Mouse (Mus musculus): ENCODE data around the gene Sufu.

The Sufu gene

DNA sequence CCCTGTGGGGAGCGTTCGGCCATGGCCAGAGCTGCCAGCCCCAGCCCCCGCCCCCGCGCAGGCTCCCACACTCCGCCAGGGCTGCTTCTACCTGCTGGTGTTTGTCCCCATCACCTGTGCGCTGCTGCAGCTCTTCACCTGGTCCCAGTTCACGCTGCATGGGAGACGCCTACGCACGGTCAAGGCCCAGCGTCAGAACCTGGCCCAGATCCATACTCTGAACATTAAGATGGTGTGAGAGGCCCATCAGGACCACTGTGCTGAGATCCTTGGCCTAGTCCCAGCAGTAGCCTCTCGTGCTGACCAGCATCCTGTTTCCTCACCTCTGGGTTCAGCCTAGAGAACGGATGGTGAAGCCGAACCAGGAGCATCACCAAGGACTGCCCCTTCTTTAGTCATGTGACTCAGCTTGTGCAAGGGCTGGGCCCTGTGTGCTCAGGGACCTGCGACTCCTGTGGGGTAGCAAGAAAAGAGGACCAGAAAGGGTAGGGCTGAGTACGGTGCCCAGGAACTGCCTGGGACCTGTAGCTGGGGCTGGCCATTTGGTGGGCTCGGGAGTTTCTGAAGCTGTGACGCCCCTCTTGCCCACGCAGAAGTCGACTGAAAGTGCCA lies 22.1 kb upstream of the Sufu start:
- ChIA-PET CTCF (interaction anchor here in 1 of 4 experiments (0.6 kb wide), 1 partner anchor 136 kb away, joined by 8 read pairs; no protein-coding TSS in a partner anchor), POLR2A (interaction anchor here in 2 of 4 experiments (1.1 to 2.1 kb wide), 7 partner anchors 15 to 60 kb away, joined by 3 to 9 read pairs (median 5); partner anchors contain the start of gene Sufu (in 1 of the 2))

DNA sequence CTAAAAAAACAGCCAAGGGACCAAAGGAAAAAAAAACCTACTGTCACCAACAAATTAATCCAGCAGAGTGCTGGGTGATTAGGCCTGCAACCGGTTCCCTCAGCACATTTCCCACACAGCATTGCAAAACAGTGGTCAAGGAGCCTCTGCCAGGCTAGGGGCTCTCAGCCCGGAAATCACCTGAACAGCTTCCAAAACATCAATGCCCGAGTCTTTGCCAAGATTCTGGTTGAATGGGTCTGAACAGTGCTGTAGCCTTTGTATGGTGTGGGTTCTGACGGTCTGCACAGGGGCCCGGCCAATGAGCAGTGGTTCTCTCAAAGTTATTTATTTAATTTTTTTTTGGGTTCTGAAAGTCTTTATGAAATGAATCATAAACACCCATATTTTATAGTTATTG lies 21.2 kb upstream of the Sufu start:
- POLR2A ChIA-PET = interaction anchor here in 3 of 4 experiments (0.6 to 2.1 kb wide), 16 partner anchors 10 to 293 kb away, joined by 3 to 9 read pairs (median 4); partner anchors contain the start of gene Sufu (in 1 of the 3)
- CTCF ChIA-PET = interaction anchor here in 3 of 4 experiments (0.6 kb wide), 3 partner anchors 17 to 559 kb away, joined by 3 to 5 read pairs (median 4); no protein-coding TSS in a partner anchor

DNA sequence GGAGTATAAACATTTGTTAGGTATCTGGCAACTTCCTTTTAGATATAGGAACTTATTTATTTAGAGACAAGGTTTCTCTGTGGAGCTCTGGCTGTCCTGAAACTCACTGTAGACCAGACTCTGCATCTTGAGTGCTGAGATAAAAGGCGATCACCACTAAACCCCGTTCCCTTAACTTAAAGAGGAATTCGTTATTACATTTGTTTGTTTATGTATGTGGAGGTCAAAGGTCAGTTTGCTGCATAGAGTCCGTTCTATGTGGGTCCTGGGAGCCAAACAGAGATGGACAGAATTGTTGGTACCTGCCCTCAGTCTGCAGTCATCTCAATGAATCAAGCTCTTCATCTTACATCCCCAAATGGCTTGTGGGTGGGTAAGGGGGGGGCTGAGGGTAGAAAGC lies 20.8 kb upstream of the Sufu start:
- POLR2A ChIA-PET = interaction anchor here in 3 of 4 experiments (0.6 to 2.1 kb wide), 12 partner anchors 10 to 294 kb away, joined by 3 to 9 read pairs (median 4); partner anchors contain the start of gene Sufu (in 1 of the 3)

DNA sequence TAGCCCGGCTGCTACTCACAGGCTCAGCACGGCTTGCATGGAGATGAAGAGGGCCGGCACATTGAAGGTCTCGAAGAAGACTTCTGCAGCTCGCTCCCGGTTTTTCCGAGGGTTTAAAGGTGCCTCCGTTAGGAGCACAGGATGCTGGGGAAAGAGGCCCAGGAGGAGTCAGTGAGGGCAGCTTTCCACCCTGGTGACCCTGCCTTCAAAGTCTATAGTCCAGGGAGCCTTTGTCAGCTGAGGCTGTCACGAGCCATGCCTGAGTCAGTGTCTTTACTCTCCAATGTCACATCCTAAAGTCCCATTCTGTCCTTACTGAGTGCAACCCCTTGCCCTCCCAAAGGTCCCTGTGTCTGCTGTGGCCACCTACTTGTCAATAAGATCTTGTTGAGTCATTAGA lies 14.4 kb upstream of the Sufu start:
- POLR2A ChIA-PET = interaction anchor here in 2 of 4 experiments (0.7 to 1.6 kb wide), 5 partner anchors 10 to 52 kb away, joined by 3 to 5 read pairs (median 3); partner anchors contain the start of gene Sufu (in 1 of the 2)
- CTCF ChIA-PET = interaction anchor here (0.5 to 1.8 kb wide), 7 partner anchors 10 to 993 kb away, joined by 3 to 5 read pairs (median 3); partner anchors contain the start of gene Sufu (in 2 of the 4)

More for the DNA sequence above, 20.8 kb upstream of the Sufu start:
- CTCF ChIA-PET = interaction anchor here in 2 of 4 experiments (0.6 kb wide), 2 partner anchors 45 to 559 kb away, joined by 4 to 5 read pairs; no protein-coding TSS in a partner anchor

DNA sequence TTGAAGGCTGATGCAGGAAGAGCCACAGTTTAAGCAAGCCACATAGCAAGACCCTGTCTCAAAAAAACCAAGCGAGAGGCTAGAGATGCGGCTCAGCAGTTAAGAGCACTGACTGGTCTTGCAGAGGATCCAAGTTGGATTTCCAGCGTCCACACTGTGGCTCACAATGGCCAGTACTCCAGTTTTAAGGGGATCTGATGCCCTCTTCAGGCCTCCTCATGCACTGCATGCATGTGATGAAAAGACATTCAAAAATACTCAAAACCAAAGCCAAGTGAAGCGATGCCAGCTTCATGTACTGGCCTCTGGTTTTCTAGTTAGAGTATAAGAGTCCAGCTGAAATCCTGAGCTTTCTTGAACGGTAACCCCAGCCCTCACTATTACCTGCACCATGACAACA lies 6.8 kb upstream of the Sufu start:
- CTCF ChIA-PET = interaction anchor here in 2 of 4 experiments (0.6 to 1.9 kb wide), 4 partner anchors 46 to 253 kb away, joined by 4 to 6 read pairs (median 4); partner anchors contain the start of gene Nfkb2 (in 1 of the 2)
- POLR2A ChIA-PET = interaction anchor here in 2 of 4 experiments (0.6 to 1.9 kb wide), 2 partner anchors 54 to 74 kb away, joined by 3 to 5 read pairs; no protein-coding TSS in a partner anchor

DNA sequence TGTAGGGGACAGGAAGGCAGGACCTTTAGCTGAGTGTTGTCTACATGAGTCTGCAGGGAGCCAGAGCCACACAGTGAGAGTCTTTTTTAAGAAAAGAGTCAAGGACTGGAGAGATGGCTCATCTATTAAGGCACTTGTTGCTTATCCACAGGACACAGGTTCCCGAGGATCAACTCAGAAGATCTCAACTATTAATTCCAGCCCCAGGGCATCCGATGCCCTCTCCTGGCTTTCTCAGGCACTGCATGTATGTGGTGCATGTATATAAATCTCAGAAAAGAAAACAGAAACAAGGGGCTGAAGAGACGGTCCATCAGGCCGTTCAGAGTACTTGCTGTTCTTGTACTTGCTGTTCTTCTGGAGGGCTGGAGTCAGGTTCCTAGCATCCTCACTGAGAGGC lies 4.7 kb upstream of the Sufu start:
- ChIA-PET CTCF (interaction anchor here (0.5 to 2.3 kb wide), 10 partner anchors 11 to 439 kb away, joined by 3 to 10 read pairs (median 3); partner anchors contain the start of gene Nfkb2 (in 1 of the 4)), POLR2A (interaction anchor here in 1 of 4 experiments (0.7 to 1.2 kb wide), 4 partner anchors 8 to 74 kb away, joined by 3 to 8 read pairs (median 4); no protein-coding TSS in a partner anchor)

DNA sequence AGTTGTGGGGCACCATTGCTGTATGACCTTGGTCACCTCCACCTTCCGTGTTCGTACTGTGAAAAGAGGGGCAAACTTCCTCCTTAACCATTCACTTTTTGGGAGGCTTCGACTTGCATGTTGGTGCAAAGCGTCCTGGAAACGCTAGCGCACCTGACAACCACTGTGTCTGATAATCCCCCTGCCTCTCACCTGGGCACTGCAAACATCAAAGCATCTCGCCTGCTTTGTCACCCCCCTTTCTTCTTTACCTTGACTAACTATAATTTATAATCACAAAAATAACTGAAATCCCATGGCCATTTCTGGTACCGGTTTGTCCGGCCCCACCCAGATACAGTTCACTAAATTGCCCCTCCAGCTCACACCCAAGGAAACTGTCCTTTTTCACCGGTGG lies 2.0 kb upstream of the Sufu start:
- POLR2A ChIA-PET = interaction anchor here in 3 of 4 experiments (0.6 to 1.5 kb wide), 25 partner anchors 10 to 696 kb away, joined by 3 to 11 read pairs (median 4); partner anchors contain the start of genes Arl3 (in 1 of the 3), Cuedc2 (in 1 of the 3), Fbxl15 (in 1 of the 3) and Pdcd11 (in 1 of the 3)
- CTCF ChIA-PET = interaction anchor here in 1 of 4 experiments (1.1 to 1.4 kb wide), 6 partner anchors 41 to 263 kb away, joined by 3 to 8 read pairs (median 4); partner anchors contain the start of gene Nfkb2

DNA sequence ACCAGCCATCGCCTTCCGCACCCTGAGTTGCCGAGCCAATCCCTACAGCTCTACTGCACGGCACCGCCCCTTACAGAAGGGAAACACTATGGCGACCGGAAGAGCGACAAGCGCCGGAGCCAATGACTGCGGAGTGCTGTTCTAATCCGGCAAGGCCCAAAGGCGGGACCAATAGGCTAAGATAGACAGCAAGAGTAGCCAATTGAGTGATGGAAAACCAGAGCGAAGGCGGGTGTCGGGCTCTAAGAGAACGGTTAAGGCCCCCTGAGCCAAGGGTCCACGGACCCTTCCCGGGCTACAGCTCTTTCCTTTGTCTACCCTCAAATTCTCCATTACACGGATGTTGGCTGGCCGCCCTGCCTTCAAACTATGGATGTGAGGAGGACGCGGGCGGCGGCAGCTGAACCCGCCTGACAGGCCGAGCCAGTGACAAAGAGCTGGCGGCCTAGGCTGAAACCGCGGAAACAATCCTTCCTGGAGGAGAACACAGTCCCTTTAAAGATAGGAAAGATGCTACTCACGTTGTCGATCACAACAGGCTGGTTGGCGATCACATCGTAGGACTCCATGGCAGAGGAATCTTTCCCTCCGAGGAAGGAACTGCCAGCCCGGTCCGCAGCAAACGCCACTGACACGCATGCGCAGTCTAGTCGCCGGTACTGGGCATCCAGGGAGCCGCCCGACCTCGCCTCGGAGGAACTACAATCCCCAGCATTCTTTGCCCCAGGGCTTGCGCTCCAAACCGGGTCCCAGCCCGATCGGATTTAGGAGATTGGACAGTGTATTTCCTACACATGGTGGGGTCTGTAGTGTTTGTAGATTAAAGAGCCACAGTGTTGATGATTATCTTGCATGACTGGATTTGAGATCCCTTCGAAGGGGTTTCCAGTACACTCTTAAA lies 1.3 kb upstream of the Sufu start, which contains the start of gene Actr1a:
Actr1a (minus strand) TSS at position 640 of the 901 bp plus-strand sequence.
- POLR2A ChIA-PET = interaction anchor here in 3 of 4 experiments (0.6 to 1.5 kb wide), 28 partner anchors 9 to 695 kb away, joined by 3 to 11 read pairs (median 4); partner anchors contain the start of genes Arl3 (in 1 of the 3), Cuedc2 (in 1 of the 3), Fbxl15 (in 1 of the 3) and Pdcd11 (in 1 of the 3)
- CTCF ChIA-PET = interaction anchor here in 2 of 4 experiments (0.6 to 1.4 kb wide), 7 partner anchors 40 to 263 kb away, joined by 3 to 8 read pairs (median 4); partner anchors contain the start of gene Nfkb2 (in 1 of the 2)

DNA sequence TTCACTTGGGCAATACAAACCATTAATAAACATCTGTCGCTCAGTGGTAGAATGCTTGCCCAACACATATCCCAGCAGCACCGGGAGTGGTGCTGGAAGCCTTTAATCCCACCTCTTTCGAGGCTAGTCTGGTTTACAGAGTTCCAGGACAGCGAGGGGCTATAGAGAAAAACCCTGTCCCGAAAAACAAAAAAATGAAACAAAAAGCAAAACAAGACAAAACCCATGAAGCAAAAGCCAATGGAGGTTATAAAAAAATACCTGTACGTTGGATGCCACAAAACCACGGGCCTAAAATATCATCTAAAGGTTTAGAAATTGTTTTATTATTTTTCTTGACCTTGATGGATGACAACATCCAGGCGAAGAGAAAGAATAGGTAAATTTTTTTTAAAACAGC lies 587 bp upstream of the Sufu start:
- ChIA-PET CTCF (interaction anchor here (0.6 to 2.2 kb wide), 74 partner anchors 10 to 772 kb away, joined by 3 to 19 read pairs (median 4); partner anchors contain the start of genes Cnnm2 (in 1 of the 4), Fbxl15 (in 1 of the 4), Gbf1 (in 1 of the 4) and Kcnip2 (in 1 of the 4)), POLR2A (interaction anchor here (0.6 to 4.0 kb wide), 84 partner anchors 10 to 695 kb away, joined by 3 to 22 read pairs (median 4); partner anchors contain the start of genes Nolc1 (in 3 of the 4), Fbxl15 (in 2 of the 4), Wbp1l (in 2 of the 4) and Cuedc2 (in 1 of the 4))

DNA sequence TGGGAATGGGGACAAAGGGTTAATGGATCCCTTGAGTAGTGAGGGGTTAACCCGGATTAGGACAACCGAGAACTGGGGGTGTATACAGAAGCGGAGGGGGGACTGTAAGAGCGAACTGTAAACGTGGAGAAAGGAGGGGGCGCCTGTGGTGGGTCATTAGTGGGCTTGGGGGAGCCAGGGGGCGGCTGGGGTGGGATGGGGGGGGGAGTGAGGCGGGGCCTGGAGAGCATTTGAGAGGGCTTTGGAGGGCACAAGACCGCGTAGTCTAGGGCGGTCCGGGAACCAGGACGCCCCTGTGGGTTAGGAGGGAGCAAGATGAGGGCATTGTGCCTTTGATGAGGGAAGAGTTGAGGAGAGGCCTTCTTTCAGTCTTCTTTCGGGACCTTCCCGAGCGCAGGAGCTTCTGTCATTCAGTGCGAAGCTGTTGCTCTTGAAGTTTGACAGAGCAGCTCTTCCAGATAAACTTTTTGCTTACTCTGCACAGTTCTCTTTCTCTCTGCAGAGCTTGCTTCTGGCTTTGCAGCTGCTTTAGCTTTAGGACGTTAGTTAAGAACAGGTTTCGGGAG lies 823 bp downstream of the Sufu start:
- ChIA-PET CTCF (interaction anchor here (0.6 to 2.2 kb wide), 35 partner anchors 14 to 311 kb away, joined by 3 to 19 read pairs (median 3); partner anchors contain the start of genes Cuedc2 (in 1 of the 4), Fbxl15 (in 1 of the 4), Mfsd13a (in 1 of the 4) and Nfkb2 (in 1 of the 4)), POLR2A (interaction anchor here (0.6 to 4.0 kb wide), 58 partner anchors 8 to 1369 kb away, joined by 3 to 22 read pairs (median 4); partner anchors contain the start of genes Fbxl15 (in 2 of the 4), Gbf1 (in 1 of the 4), Nolc1 (in 1 of the 4) and Wbp1l (in 1 of the 4))

DNA sequence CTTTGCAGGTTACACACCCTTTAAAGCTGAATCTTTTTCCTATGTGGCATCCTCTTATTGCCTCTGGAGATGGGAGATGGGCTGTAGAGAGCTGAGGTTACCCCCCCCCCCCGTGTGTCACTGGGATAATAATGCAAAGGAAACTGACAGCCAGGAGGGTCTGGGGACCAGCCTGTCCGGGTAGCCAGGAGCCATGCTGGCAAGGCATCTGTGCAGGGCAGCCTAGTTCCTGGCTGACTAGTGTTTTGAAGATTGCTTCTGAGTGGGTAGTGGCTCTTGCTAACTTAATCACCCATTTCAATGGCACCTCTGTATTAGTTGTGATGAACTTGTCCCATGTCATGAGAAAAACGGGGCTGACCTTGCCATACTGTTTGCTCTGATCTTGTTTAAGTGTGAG lies 1.7 kb downstream of the Sufu start:
- CTCF ChIA-PET = interaction anchor here in 1 of 4 experiments (0.6 kb wide), 1 partner anchor 78 kb away, joined by 3 read pairs; no protein-coding TSS in a partner anchor
- POLR2A ChIA-PET = interaction anchor here in 2 of 4 experiments (1.2 to 4.0 kb wide), 6 partner anchors 7 to 166 kb away, joined by 3 to 22 read pairs (median 11); no protein-coding TSS in a partner anchor

DNA sequence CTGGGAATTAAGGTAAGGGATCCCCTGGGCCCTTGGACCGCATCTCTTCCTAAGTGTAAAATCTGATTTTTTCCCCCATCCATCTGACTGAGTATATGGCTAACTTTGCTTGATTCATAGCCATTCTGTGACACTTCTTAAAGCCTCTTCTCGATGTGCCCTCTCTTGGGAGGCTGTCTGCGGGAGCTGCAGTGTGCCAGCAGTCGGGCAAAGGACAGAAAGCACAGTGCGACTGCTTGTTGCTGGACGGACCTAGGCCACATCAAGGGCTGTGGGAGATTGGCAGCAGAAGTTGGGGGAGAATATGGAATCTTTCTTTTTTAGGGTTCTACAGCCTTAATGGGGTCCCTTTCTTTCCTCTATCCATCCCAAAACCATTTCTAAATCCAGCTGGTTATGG lies 2.7 kb downstream of the Sufu start:
- POLR2A ChIA-PET = interaction anchor here in 2 of 4 experiments (1.3 to 4.0 kb wide), 3 partner anchors 16 to 79 kb away, joined by 3 to 22 read pairs (median 6); no protein-coding TSS in a partner anchor
- CTCF ChIA-PET = no interaction called here

DNA sequence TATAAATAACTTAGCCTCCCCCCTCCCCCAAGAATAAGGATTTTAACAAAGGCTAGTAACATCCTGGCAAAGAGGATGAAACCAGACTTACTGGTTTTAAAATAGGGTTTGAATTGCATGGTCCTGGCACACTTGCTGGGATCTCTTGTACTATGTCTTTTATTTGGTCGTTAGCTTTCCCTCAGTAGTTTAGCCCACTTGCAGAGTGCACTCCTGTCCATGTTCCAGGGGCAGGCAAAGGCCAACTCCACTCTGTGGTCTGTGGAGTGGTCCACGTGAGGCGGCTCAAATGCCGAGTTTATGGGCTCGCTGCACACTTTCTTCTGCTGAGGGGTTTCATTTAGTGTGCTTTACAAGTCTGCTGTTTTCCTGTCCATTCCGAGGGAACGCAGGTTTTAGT lies 3.2 kb downstream of the Sufu start:
- ChIA-PET POLR2A (interaction anchor here in 2 of 4 experiments (0.6 to 4.0 kb wide), 4 partner anchors 16 to 79 kb away, joined by 3 to 22 read pairs (median 4); no protein-coding TSS in a partner anchor), CTCF (interaction anchor here in 1 of 4 experiments (0.6 kb wide), 1 partner anchor 664 kb away, joined by 3 read pairs; no protein-coding TSS in a partner anchor)

DNA sequence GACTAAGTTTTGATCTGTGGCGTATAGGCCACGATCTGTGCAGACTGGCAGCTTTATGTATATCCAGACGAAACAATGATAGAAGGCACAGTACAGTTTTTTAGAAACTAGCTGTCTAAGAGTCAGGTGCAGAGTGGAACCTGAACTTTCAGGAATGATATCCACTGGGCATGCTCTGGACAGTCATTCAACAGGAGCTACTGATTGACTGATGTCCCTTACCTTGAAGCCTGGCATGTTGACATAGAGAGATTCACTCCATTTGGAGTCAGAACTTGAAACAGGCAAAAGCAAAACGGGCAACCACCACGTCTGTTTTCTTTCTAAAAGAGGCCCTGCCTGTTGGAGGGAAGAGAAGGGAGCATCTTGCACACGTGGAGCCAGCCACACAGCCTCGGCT lies 3.9 kb downstream of the Sufu start:
- POLR2A ChIA-PET = interaction anchor here in 1 of 4 experiments (1.8 kb wide), 1 partner anchor 16 kb away, joined by 6 read pairs; no protein-coding TSS in a partner anchor
- CTCF ChIA-PET = interaction anchor here in 1 of 4 experiments (0.6 kb wide), 1 partner anchor 665 kb away, joined by 3 read pairs; no protein-coding TSS in a partner anchor

DNA sequence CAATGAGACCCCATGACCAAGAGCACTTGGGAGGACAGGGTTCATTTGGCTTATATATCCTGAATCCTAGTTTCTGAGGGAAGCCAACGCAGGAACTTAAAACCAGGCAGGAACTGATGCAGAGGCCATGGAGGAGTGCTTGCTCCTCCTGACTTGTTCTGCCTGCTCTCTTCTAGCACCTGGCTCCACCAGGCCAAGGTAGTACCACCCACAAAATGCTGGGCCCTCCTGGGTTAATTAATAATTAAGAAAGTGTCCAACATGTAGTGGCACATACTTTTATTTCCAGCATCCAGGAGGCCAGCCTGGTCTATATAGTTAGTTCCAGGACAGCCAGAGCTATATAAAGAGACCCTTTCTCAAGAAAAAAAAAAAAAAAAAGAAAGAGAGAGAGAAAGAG lies 7.3 kb downstream of the Sufu start:
- CTCF ChIA-PET = interaction anchor here in 2 of 4 experiments (0.6 to 1.1 kb wide), 4 partner anchors 14 to 331 kb away, joined by 3 to 8 read pairs (median 6); no protein-coding TSS in a partner anchor

More for the DNA sequence above, 7.3 kb downstream of the Sufu start:
- POLR2A ChIA-PET = interaction anchor here in 3 of 4 experiments (0.6 to 1.7 kb wide), 6 partner anchors 9 to 287 kb away, joined by 3 to 7 read pairs (median 4); partner anchors contain the start of gene Actr1a (in 1 of the 3)
